Mouse (Mus musculus) erythroid progenitor cell, adult 5-6 weeks (primary cell): ENCODE measurements around the gene Zfp825. TPM values are rescaled to one million over a fixed set of nuclear protein-coding genes. Genes with fewer than 3 reads are reported as not detected.
"Not testable (repeated sequence)": the region's sequence is repeated elsewhere in the genome, so short reads cannot be mapped to it uniquely, and the experiment has no call there.

Source experiments
- ATAC-seq: replicated peaks from 2 replicates; pipeline ENCODE4 v1.8.0; 2016; ENCODE audit warnings: moderate number of reproducible peaks, mild to moderate bottlenecking, moderate TSS enrichment, inconsistent platforms; ENCODE audit not compliant: poor library complexity, low FRiP score, severe bottlenecking
- total RNA-seq, 2 experiments: library from RNA; stranded (forward) in 1 of 2; stranded (reverse) in 1 of 2; fragments of 150-400 nt in 1 of 2; fragments of 186-747, 209-891 nt in 1 of 2; gene quantifications; 2 replicates each; pipeline versions ENCODE4 v1.2.3 to v1.2.4; 2015 to 2017; ENCODE audit warnings: low replicate concordance in 2 of 2

Gene Zfp825
- total RNA-seq (2015; ENCODE audit: low replicate concordance), result 5.0 and 10.8 TPM in 2 replicates
- total RNA-seq (2017; ENCODE audit: low replicate concordance), result 5.1 and 10.5 TPM in 2 replicates

- peak; percentile 95 for ATAC-seq
These were observed at the start of gene Zfp825 for GRCm38 (mm10) chr13:74493911-74494679. TSS of gene Zfp825 (minus strand) at chr13:74493992.

- ATAC-seq, result not testable (repeated sequence)
These were observed 41.6 kb upstream of the Zfp825 start for GRCm38 (mm10) chr13:74535418-74535817.

GRCm38 (mm10) chr13:74534864-74535263 lies 41.1 kb upstream of the Zfp825 start:
- ATAC-seq, result not testable (repeated sequence)

GRCm38 (mm10) chr13:74534096-74534495 lies 40.3 kb upstream of the Zfp825 start:
- no peak for ATAC-seq

GRCm38 (mm10) chr13:74531251-74531650 lies 37.5 kb upstream of the Zfp825 start:
- ATAC-seq, result not testable (repeated sequence)

GRCm38 (mm10) chr13:74529372-74529715 lies 35.6 kb upstream of the Zfp825 start:
- peak; percentile 82 for ATAC-seq

- peak; percentile 60 for ATAC-seq
These were observed 35.0 kb upstream of the Zfp825 start for GRCm38 (mm10) chr13:74528519-74529371.

- ATAC-seq, result peak; percentile 84
These were observed 28.9 kb upstream of the Zfp825 start for GRCm38 (mm10) chr13:74522481-74523237.

- not testable (repeated sequence) for ATAC-seq
These were observed 28.3 kb upstream of the Zfp825 start for GRCm38 (mm10) chr13:74522141-74522480.

- not testable (repeated sequence) for ATAC-seq
These were observed 14.2 kb upstream of the Zfp825 start for GRCm38 (mm10) chr13:74507981-74508380.

GRCm38 (mm10) chr13:74502851-74503250 lies 9.1 kb upstream of the Zfp825 start:
- not testable (repeated sequence) for ATAC-seq

GRCm38 (mm10) chr13:74499696-74500095 lies 5.9 kb upstream of the Zfp825 start:
- ATAC-seq, result not testable (repeated sequence)

- not testable (repeated sequence) for ATAC-seq
These were observed 9.5 kb downstream of the Zfp825 start for GRCm38 (mm10) chr13:74484326-74484725.

- not testable (repeated sequence) for ATAC-seq
These were observed 22.3 kb downstream of the Zfp825 start for GRCm38 (mm10) chr13:74471468-74471867.

- ATAC-seq, result peak; percentile 99
These were observed 30.9 kb downstream of the Zfp825 start for GRCm38 (mm10) chr13:74462699-74463385.

- ATAC-seq, result not testable (repeated sequence)
These were observed 31.5 kb downstream of the Zfp825 start for GRCm38 (mm10) chr13:74462318-74462698.

GRCm38 (mm10) chr13:74439895-74440294 lies 53.9 kb downstream of the Zfp825 start:
- no peak for ATAC-seq
